Mouse (Mus musculus) frontal cortex, postnatal 36 days (tissue): Measurements from ENCODE around the gene Ercc1.

Experiments
- DNase-seq, 2 experiments: peaks; one replicate each; pipeline ENCODE4 v3.0.0; 2022; ENCODE audit warnings: low spot score in 2 of 2

Gene Ercc1

GRCm38 (mm10) chr7:19365376-19365775, 20.8 kb downstream of the Ercc1 start:
- no peak for DNase-seq

GRCm38 (mm10) chr7:19368380-19368779, 23.8 kb downstream of the Ercc1 start:
- DNase-seq: no peak

DNA sequence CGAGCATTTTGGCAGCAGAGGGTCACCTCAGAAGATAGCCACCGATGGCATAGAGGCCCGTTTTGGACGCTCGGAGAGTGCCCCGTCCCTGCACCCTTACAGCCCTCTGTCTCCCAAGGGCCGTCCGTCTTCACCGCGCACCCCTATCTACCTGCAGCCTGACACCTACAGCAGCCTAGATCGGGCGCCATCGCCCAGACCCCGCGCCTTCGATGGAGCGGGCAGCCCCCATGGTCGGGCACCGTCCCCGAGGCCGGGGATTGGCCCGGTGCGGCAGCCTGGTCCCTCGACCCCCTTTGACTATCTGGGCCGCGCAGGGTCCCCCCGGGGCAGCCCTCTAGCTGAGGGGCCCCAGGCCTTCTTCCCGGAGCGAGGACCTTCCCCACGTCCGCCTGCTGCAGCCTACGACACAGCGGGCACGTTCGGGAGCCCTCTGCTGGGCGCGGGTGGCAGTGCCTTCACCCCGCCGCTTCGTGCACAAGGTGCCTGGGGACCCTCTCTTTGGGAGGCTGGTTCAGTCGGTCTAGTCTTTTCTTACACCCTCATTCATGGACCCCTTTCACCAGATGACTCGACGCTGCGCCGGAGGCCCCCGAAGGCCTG, 25.3 kb downstream of the Ercc1 start:
- DNase-seq: peak; percentile 65 to 71

GRCm38 (mm10) chr7:19373367-19373766, 28.8 kb downstream of the Ercc1 start:
- DNase-seq: no peak

DNA sequence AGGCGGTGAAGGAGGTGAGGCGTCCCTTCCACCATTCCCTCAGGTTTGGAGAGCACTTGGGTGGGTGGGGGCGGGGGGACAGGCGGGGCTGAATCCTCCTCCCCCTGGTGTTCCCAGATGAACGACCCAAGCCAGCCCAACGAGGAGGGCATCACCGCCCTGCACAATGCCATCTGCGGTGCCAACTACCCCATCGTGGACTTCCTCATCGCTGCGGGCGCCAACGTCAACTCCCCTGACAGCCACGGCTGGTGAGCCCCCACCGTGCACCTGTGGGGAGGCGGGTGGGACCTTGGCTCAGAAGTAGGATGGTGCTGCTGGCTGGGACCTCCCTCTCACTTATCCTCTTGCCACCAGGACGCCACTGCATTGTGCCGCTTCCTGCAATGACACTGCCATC, 30.8 kb downstream of the Ercc1 start:
- DNase-seq: no peak

DNA sequence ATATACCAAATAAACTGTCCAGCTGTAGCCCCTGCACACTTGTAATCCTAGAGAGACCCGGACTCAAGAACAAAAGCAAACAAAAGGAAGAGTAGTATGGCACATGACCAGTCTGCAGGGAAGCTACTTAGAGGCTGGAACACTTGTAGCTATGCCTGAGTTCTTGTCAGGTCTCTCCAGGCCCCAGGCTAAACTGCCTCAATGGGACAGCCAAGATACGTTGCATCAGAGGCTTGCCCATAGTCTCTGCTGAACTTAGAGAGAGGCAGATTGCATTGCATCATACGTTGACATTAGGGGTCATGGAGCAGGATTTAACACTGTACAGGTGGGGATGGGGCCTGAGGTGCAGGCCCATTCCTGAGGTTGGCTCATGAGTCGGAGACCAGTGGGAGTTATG, 31.4 kb downstream of the Ercc1 start:
- no peak for DNase-seq

- no peak for DNase-seq
Observed at GRCm38 (mm10) chr7:19378049-19378448, 33.5 kb downstream of the Ercc1 start.

GRCm38 (mm10) chr7:19381377-19382165, 37.0 kb downstream of the Ercc1 start, which contains the start of gene Ercc2:
Gene Ercc2, plus strand, starts transcription at chr7:19382010.
- DNase-seq: peak; percentile 98 to 99

DNA sequence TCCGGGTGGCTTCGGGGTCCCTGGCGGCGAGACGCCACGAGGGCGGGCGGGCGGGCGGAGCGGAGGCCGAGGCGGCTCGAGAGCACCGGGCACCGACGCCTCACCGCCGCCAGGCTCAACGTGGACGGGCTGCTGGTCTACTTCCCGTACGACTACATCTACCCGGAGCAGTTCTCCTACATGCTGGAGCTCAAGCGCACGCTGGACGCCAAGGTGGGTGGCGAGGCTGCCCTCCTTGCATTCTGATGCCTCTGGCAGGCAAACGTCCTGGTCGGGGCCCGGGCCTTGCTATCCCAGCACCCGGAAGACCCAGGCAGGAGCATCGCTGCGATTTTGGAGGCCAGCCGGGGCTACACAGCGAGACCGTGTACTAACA, 37.6 kb downstream of the Ercc1 start:
- DNase-seq: no peak

DNA sequence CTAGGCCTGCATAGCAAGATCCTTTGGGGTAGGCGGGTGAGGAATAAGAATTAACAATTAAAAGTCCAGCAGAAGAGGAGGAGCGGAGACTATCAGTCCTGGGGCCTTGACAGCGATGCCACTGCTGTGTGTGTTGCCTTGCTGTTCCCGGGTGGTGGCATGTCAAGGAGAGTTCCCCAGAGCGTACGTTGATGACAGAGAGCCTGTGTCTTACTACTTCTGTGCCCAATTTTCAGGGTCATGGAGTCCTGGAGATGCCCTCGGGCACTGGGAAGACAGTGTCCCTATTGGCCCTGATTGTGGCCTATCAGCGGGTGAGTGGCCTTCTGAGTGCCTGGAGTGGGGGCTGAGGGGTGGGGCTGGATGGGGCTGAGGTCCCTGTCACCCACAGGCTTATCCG, 39.1 kb downstream of the Ercc1 start:
- DNase-seq: no peak

DNA sequence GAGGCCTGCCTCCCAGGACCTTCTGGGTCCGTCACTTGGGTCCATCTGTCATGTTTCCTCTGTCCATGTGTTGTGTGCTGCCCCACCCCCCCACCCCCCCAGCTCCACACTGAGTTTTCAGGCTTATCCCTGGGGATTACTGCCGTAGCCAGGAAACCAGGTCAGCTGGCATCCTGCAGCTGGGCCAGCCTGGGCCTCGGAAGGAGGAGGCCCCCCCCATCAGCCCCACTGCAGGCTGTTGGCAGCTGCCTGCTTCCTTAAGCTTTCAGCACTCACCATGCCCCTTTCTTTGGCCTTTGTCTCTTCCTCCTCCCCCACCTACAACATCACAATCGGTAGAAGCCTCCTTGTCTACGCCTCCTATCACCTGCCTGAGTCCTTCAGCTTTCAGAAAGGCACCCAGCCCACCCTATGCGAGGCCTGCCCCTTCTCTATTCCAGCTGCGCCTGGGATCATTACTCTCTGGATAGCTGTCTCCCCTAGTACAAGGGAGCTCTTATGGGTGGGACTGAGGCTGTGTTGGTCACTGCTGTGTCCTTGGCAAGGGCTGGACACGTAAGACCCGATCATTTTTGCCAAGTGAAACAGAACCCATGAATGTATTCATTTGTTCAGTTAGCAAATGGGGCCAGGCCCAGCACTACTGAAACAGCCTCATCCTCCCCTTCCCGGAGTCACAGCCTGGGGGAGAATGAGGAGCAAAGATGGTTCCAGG, 44.3 kb downstream of the Ercc1 start:
- peak in 1 of 2 experiments; percentile 19 for DNase-seq

- no peak for DNase-seq
Observed at GRCm38 (mm10) chr7:19394484-19394883, 49.9 kb downstream of the Ercc1 start.

- DNase-seq: no peak
Observed at GRCm38 (mm10) chr7:19399496-19400280, 55.1 kb downstream of the Ercc1 start.

GRCm38 (mm10) chr7:19400946-19401345, 56.4 kb downstream of the Ercc1 start:
- DNase-seq: no peak

- DNase-seq: no peak
Observed at GRCm38 (mm10) chr7:19402535-19403112, 58.0 kb downstream of the Ercc1 start.

DNA sequence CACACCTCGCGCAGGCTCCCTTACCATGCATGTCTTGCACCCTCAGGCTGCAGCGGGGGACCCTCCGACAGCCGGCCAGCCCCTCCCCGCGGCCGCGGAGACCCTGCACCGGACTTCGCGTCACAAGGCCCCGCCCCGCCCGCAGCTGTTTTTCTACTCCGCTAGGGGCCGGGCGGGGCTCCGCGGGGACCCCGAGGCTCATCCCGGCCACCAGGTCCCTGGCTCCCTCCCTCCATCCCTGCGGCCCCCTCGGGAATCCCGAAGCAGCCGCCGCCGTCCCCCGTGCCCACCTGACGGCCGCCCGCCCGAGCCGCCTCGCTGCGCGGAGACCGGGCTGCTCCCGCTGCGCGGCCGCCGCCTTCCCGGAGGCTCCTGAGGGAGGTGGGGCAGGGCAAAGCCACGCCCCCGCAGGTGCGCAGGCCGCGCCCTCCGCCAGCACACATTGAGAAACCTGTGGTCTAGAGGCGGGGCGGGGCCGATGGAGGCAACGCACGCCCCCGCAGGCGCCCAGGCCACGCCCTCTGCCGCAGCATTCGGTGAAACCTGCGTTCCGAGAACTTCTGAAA, 59.2 kb downstream of the Ercc1 start, which contains the start of gene Klc3:
Klc3 (minus strand) TSS at position 374 of the 566 bp plus-strand sequence.
- DNase-seq: no peak

DNA sequence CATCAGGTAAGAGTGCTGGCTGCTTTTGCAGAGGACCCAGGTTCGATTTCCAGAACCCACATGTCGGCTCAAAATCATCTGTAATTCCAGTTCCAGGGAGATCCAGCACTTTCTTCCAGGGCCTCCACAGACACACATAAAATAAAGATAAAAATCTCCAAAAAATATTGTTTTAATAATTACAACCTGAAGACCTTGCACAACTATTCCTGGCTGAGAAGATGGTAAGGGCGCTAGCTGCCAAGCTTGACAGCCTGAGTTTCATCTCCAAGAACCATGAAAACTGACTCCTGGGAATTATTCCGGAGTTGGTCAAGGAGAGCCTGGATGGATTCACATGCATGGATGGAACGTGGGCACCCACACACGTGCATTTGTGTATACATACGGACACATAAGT, 59.9 kb downstream of the Ercc1 start, which contains the start of gene Ckm:
Ckm (plus strand) TSS at position 301 of the 400 bp plus-strand sequence.
- no peak for DNase-seq

DNA sequence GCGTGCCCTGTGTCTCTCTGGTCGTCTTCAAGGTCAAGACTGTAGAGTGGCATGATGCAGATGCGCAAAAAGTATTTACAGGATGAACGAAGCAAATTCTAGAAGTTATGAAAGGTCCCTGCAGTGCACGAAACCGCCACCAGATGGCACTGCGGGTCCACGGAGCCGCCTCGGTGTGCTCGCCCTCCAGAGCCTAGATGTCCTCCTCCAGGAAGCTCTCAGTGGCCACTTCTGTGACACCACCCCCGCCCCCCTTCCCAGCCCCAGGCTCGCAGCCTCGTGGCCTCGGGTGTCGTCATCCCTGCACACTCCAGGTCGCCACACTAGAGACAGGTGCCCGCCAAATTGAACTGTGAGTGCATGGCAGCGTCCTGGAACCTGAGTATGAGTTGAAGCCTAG, 60.8 kb downstream of the Ercc1 start:
- peak; percentile 81 to 82 for DNase-seq
